Mouse (Mus musculus) lung, postnatal 0 days (tissue): ENCODE data around the gene Bach2.

ENCODE experiments used
- CTCF ChIP-seq: IDR thresholded peaks from 2 replicates; pipeline ENCODE4 v1.5.1; 2016; ENCODE audit warnings: antibody characterized with exemption, mild to moderate bottlenecking
- EP300 ChIP-seq: IDR thresholded peaks from 2 replicates; pipeline ENCODE4 v1.6.1; 2016; ENCODE audit warnings: antibody characterized with exemption, mild to moderate bottlenecking, control low read depth

- TF ChIP-seq CTCF (no peak), EP300 (no peak)
Measured at GRCm38 (mm10) chr4:32366176-32366575, 127.6 kb downstream of the Bach2 start.
